Mouse (Mus musculus) kidney, adult 2 months (tissue): Measurements from ENCODE around the gene Stpg3.

Experiments used
- CTCF ChIP-seq: fragments of 200-500 bp; conservative IDR thresholded peaks from 2 replicates; pipeline ENCODE4 v1.5.1; 2011; ENCODE audit warnings: low read depth, mild to moderate bottlenecking, control low read depth, low read length, moderate library complexity, mixed read lengths; ENCODE audit not compliant: insufficient read depth, insufficient read length
- POLR2A ChIP-seq: fragments of 200-500 bp; IDR thresholded peaks from one replicate; pipeline ENCODE4 v1.6.1; 2011; ENCODE audit warnings: low read depth, low read length, control low read depth

GRCm38 (mm10) chr2:25214444-25214843 is at the start of gene Stpg3:
- TF ChIP-seq POLR2A (no peak), CTCF (no peak)
